Mouse (Mus musculus) splenic B cell, adult 2 months (primary cell): ENCODE results near the gene 1700074P13Rik.
"Not testable (repeated sequence)": the region's sequence is repeated elsewhere in the genome, so short reads cannot be mapped to it uniquely, and the experiment has no call there.

Source experiments
- DNase-seq: peaks from one replicate; pipeline ENCODE4 v3.0.0-alpha.2; 2011; ENCODE audit warnings: low read depth, low spot score
- H3K27me3 ChIP-seq: 2 replicates; pipeline ENCODE4 v1.6.1; 2012; ENCODE audit warnings: mild to moderate bottlenecking, low read length, moderate library complexity, mixed read lengths; ENCODE audit not compliant: control insufficient read depth, poor library complexity, insufficient read depth, severe bottlenecking
- H3K36me3 ChIP-seq: 2 replicates; pipeline ENCODE4 v1.6.1; 2012; ENCODE audit warnings: mild to moderate bottlenecking, low read length, moderate library complexity, mixed read lengths; ENCODE audit not compliant: control insufficient read depth, poor library complexity, insufficient read depth, severe bottlenecking

The 1700074P13Rik gene

GRCm38 (mm10) chr6:40940457-40940856, at the start of gene 1700074P13Rik:
TSS of gene 1700074P13Rik (minus strand) at chr6:40940557.
- no peaks in the 10 kb centered on the region for H3K36me3 ChIP-seq
- DNase-seq, result no peak
- H3K27me3 ChIP-seq, result no peaks in the 10 kb centered on the region

- not testable (repeated sequence) for H3K36me3 ChIP-seq, DNase-seq, H3K27me3 ChIP-seq
Observed at GRCm38 (mm10) chr6:40964454-40964853, 24.1 kb upstream of the 1700074P13Rik start, which contains the start of gene 1810009J06Rik. TSS of gene 1810009J06Rik (plus strand) at chr6:40964754.

GRCm38 (mm10) chr6:40953716-40954115, 13.4 kb upstream of the 1700074P13Rik start:
- no peaks in the 10 kb centered on the region for H3K27me3 ChIP-seq
- no peak for DNase-seq
- H3K36me3 ChIP-seq, result no peaks in the 10 kb centered on the region

GRCm38 (mm10) chr6:40951770-40952169, 11.4 kb upstream of the 1700074P13Rik start, which contains the start of gene Gm4744:
TSS of gene Gm4744 (minus strand) at chr6:40951870.
- H3K27me3 ChIP-seq, result no peaks in the 10 kb centered on the region
- DNase-seq, result no peak
- no peaks in the 10 kb centered on the region for H3K36me3 ChIP-seq

GRCm38 (mm10) chr6:40919954-40920353, 20.4 kb downstream of the 1700074P13Rik start:
- DNase-seq, result no peak
- no peaks in the 10 kb centered on the region for H3K27me3 ChIP-seq
- no peaks in the 10 kb centered on the region for H3K36me3 ChIP-seq

- no peaks in the 10 kb centered on the region for H3K36me3 ChIP-seq
- no peaks in the 10 kb centered on the region for H3K27me3 ChIP-seq
- no peak for DNase-seq
Observed at GRCm38 (mm10) chr6:40900287-40900686, 40.1 kb downstream of the 1700074P13Rik start, which contains the start of gene Prss58. TSS of gene Prss58 (minus strand) at chr6:40900387.

- DNase-seq, result no peak
- H3K27me3 ChIP-seq, result no peaks in the 10 kb centered on the region
- no peaks in the 10 kb centered on the region for H3K36me3 ChIP-seq
Observed at GRCm38 (mm10) chr6:40894716-40895115, 45.6 kb downstream of the 1700074P13Rik start.

- peak; percentile 75 for DNase-seq
- Histone ChIP-seq H3K36me3 (no peaks in the 10 kb centered on the region), H3K27me3 (no peaks in the 10 kb centered on the region)
Observed at GRCm38 (mm10) chr6:40893577-40893976, 46.8 kb downstream of the 1700074P13Rik start.

GRCm38 (mm10) chr6:40891754-40892153, 48.6 kb downstream of the 1700074P13Rik start:
- Histone ChIP-seq H3K27me3 (no peaks in the 10 kb centered on the region), H3K36me3 (no peaks in the 10 kb centered on the region)
- DNase-seq, result no peak

- Histone ChIP-seq H3K36me3 (no peaks in the 10 kb centered on the region), H3K27me3 (no peaks in the 10 kb centered on the region)
- DNase-seq, result no peak
Observed at GRCm38 (mm10) chr6:40890973-40891372, 49.4 kb downstream of the 1700074P13Rik start.

GRCm38 (mm10) chr6:40887394-40887793, 53.0 kb downstream of the 1700074P13Rik start, which contains the start of gene Moxd2:
TSS of gene Moxd2 (minus strand) at chr6:40887494.
- Histone ChIP-seq H3K27me3 (no peaks in the 10 kb centered on the region), H3K36me3 (no peaks in the 10 kb centered on the region)
- DNase-seq, result no peak
